Mouse (Mus musculus) thymus, postnatal 25 days (tissue): ENCODE results near the gene Ipmk.

Experiments
- DNase-seq: peaks from one replicate; pipeline ENCODE4 v3.0.0; 2022

Ipmk gene

DNA sequence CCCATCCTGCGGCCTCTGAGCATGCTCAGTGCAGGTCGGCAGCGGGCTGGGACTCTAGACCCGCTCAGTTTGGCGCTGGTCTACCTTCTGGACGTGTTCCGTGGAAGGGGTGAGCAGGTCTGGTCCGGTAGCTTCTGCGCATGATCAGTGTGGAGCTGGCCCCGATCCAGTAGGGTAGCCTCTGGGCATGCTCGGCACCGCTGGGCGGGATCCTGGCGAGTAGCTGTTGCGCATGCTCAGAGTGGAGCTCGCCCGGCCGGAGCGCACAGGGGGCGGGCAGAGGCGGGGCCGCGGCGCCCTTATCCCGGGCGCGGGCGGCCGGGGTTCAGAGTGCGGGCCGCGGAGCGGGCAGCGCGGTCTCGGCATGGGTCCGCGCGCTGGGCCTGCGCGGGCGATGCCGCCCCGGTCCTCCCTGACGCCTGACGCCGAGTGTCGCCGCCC, at the start of gene Ipmk:
Gene Ipmk (plus strand): TSS at position 255 of the 441 bp plus-strand sequence.
- DNase-seq, result peak; percentile 95

DNA sequence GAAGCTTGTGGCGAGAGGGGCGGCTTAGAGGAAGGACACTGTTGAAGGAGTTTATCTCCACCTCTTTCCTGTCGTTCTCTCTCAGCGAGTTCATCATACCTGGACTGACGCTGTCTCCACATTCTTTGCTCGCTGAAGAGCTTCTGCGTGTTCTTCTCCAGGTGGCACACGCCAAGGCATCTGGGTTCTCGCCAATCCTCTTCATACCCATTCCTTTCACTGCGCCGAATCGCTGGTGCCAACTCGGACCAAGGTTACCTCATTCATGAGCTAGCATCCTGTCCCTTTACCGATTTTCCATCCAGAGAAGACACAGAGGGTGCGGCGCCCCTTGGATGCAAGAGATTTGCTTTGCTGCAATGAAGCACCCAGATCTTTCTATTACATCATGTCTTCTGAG, 47.4 kb upstream of the Ipmk start:
- peak; percentile 36 for DNase-seq

DNA sequence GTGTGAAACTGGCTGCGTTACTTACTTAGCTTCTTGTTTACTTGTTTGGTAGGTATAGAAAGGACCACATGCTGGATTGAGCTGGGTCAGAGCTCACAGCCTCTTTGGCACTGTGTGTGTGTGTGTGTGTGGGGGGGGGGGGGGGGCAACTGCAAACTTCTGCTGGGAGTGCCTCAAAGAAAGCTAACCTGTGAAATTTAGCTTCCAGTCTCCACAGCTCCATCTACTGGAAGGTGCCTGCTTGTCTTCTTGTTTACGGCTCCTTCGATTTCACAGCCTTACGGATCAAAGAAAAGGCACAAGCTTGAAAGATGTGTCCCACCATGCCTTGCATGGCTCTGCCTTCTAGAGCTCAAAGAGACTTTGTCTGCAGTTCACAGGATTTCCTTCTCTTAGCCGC, 45.1 kb upstream of the Ipmk start:
- peak; percentile 63 for DNase-seq

DNA sequence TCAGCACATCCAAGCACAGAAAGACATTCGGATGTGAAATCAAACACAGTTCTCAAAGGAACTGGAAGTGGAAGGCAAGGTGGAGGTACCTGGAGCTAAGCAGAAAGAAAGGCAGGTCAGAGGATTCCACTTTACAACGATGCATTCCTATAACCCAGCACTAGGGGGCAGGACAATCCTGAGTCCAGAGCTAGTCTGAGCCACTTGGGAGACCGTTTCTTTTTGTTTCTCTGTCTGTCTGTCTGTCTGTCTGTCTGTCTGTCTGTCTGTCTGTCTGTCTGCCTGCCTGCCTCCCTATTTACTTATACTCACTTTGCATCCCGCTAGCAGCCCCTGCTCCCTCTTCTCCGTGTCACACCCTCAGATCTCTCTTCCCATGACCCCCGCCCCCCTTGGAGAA, 41.4 kb upstream of the Ipmk start:
- peak; percentile 64 for DNase-seq

DNA sequence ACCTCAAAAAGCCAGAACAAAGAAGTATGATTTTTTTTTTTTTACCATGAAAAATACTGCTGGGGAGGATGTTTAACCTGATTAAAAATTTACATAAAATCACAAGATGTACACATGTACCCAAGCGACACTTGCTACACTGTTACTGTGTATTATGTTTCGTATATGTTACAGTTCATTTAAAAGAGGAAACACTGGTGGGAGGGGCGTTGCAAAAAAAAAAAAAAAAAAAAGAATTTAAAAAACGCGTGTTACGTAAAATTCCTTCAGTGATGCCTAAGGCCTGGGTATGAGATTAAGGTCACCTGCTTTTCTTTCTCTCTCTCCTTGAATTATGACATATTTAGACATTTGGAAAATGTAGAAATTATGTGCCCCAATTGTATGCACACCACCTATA, 40.8 kb upstream of the Ipmk start:
- DNase-seq, result no peak

DNA sequence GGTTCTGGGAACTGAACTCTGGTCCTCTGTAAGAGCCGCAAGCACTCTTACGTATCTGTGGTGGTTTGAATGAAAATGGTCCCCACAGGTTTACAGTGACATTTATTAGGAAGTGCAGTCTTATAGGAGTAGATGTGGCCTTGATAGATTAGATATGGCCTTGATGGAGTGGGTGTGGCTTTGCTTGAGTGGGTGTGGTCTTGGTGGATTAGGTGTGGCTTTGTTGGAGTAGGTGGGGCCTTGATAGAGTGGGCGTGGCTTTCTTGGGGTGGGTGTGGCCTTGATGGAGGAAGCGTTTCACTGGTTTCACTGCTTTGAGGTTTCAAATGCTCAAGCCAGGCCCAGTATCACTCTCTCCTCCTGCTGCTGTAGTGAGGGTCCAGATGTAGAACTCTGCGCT, 39.4 kb upstream of the Ipmk start:
- DNase-seq, result no peak

DNA sequence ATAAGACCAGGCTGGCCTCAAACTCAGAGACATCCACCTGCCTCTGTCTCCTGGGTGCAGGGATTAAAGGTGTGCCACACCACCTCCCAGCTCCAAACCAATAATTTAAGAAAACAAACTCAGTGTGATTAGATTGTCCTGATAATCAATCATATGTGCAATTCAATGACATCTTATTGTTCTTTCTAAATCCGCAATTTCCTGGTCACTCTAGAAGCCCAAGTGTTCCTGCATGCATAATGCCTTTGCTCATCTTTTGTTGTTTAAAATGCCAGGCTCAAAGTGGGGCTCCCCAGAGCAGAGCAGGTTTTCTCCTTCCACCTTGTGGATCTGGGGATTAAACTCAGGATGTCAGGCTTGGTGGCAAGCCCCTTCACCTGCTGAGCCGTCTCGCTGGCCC, 37.3 kb upstream of the Ipmk start:
- no peak for DNase-seq

DNA sequence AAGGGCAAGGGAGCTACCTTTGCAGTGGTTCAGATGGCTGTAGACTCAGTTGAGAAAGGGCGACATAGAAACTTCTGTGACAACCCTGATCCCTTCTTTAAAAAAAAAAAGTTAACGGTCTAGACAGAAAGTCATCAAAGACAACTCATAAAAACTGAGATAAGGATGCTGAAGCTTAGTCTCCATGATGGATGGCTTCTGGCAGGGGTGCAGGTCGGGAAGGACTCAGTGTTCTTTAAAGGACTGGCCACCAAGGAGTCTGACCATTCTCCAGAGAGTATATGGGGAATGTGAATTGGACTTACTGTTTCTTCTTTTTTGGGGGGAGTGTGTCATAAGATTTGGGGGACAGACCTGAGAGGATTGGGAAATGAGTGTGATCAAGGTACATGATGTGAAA, 33.0 kb upstream of the Ipmk start:
- DNase-seq, result no peak

DNA sequence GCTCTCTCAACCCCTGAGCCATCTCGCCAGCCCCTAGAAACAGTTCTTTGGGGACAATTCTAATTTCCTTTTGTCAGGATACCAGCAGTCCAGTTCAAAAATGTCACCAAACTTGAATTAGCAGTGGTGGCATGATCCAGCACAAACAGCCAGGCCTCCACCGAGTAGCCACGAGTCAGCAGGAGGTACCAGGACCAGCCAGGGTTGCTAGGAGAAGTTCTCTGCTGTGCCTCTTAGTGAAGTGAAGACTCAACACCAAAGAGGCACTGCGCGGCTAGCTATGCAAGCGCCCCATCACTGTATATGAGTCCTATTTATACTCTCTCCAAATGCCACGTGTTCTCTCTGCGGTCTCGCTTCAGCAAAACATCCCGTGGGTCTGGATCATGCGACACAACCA, 31.5 kb upstream of the Ipmk start:
- no peak for DNase-seq

DNA sequence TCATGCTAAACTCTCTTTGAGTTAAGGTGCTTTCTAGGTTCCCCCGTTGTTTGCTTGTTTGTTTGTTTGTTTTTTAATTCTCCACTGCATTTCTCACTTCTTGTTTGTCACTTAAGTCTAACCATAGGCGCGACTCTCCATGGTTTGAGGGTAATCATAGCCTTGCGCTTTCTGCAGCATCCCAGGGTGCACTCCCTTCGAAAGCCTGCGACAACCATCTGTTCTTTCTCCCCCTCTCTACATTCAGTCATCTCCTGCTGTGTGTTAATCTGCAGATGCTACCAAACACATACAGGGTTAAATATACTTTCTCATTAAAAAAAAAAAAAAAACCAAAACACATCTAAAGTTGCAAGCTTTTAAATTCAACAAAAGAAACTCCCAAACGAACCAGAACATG, 31.1 kb upstream of the Ipmk start:
- no peak for DNase-seq

DNA sequence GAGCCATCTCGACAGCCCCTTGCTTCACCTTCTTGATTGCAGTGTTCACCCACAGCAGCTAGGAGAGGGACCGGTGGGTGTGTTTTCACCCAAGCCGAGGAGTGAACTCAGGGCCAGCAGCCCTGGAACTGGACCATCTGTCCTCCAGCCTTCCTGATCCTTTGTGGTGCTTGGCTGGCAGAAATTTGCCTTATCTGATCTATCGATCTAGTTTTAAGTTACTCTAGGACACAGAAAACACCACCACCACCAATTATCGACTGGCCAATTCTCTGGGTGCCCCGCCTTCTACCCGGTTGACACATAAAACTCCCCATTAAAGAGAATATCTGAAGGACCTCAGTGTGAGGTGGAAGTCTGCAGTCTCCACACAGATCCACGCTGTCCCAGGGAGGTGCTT, 23.9 kb upstream of the Ipmk start:
- DNase-seq, result no peak

DNA sequence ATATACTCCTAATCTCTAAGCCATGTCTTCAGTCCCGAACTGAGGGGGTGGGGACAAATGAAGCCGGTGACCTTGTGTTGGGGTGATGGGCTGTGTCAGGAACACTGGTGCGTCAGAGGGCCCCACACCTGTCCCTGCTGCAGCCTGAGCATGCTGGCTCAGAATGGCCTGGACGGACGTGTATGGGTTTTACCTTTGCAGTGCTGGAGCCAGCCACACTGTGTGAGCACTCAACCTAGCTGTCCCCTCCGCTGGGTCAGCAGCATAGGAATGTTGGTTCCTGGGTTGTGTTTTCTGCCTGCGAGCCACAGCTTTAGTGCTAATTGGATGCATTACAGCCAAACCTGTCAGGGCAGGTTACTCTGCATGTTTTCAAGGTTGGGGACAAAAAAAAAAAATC, 21.4 kb upstream of the Ipmk start:
- DNase-seq, result no peak

DNA sequence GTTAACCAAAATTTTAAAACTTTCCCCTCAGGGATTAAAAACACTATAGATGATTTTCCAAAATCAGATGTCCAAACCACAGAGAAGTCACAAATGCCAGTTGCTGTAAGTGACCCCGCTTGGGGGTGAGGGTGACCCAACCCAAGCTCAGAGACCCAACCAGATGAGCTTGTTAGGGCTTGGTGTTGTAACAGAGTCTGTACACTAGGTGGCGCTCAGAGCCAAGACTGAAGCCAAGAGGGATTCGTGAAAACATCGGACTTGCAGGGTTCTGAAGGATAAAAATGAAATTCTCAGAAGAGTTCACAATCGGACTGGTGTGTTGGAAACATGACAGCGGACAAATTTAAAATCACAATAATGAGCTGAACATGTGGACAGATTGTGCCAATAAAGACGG, 20.8 kb upstream of the Ipmk start:
- peak; percentile 72 for DNase-seq

DNA sequence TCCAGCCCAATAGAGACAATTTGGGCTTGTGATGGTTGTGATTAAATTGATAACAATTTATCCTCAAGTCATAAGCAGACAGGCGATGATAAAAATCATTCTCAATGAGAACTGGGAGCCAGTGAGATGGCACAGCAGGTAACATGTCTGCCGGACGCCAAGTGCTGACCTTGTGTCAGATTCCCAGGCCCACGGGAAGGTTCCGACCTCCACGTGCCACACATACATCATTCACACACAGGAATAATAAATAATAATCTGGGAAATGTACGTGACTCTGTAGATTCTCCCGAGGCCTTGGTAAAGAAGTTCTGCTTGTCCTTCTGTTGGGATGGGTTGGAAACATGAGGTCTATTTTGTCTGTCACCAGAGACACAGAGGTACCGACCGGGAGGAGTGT, 20.2 kb upstream of the Ipmk start:
- no peak for DNase-seq

DNA sequence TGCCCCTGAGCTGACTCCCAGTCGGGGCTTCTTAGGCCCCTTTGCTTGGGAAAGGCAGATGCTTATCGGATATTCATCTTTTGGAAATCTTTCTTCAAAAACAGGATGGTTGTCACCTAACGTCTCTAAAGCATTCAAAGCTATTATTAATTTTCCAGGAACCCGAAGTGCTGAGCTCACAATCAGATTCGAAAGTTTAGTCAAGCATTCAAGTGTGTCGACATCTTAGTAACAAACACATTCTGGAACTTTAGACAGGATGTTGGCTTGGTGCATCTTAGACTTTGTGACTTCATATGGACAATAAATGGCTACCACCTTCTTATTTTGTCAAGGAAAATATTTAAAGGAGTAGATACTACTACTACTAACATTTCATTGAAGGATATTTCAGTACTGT, 19.2 kb upstream of the Ipmk start:
- DNase-seq, result no peak

DNA sequence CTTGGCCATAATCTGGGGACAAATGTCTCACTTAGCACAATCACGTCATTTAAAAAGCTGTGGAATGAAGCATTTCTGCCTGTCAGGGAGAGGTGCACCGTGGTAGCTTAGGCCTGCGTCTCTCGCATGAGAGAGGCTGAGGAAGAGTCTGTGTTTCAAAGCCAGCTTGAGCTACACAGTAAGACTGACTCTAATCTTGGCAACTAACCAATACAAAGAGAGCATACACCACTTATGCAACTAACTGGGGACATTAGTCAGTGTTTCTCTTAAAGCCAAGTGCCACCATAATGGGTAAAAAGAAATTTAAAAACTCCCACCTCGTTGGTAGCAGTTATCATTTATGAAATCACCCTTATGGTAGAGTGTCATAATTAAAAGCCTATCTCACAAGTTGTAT, 18.7 kb upstream of the Ipmk start:
- no peak for DNase-seq

DNA sequence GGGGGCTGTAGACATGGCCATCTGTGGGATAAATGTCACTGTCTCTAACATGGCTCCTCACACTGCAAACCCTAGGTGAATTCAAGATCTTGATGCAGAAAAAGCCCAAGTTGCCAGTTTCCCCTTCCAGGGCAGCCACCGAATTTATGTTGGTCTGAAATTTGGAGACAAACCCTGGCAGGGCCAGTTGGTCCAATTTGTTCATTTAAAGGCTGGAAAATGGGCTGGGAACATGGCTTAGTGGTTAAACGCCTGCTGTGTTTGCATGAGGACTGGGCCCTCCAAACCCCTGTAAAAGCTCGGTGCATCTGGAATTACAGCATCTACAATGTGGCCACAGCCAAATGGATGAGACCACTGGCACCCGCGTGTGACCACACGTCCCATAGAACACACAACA, 18.3 kb upstream of the Ipmk start:
- no peak for DNase-seq

DNA sequence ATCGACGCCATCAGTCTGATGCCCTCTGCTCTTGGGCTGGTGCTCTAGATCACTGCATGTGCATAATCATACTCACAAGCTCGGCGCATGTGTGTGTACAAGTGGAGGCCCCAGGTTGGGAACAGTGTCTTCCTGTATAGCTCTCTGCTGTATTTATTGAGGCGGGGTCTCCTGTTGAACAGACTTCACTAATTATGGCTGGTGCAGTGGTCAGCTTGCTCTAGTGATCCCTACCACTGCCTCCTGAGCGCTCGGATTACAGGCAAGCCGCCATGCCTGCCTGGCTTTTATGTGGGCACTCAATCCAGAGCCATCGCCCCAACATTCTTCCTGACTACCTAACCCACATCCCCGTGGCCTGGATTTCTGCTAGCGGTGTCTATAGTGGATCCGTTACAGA, 17.5 kb upstream of the Ipmk start:
- DNase-seq, result no peak

DNA sequence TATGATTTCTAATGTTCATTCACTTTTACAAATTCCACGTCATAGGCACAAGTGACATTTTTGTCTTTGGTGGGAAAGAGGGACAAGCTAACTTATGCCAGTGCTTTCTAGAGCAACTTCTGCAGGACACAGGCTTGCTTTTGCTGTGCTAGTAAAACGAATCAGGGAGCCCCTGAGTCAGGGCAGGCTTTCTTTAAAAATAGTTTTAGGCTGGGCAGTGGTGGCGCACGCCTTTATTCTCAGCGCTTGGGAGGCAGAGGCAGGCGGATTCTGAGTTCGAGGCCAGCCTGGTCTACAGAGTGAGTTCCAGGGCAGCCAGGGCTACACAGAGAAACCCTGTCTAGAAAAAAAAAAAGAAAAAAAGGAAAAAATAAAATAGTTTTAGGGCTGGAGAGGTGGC, 15.7 kb upstream of the Ipmk start:
- DNase-seq, result no peak

DNA sequence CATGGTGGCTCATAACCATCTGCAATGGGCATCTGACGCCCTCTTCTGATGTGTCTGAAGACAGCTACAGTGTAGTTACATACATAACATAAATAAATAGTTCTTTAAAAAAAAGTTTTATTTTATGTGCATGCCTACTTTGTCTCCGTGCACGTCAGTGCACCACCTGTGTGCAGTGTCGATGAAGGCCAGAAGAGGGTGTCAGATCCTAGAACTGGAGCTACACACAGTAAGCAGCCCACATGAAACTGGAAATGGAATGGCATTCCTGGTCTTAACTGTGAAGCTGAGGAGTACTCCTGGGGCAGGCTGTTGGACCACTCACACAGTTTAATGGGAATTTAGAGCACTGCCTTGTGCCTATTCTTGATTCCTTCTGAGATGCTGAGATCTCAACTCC, 15.2 kb upstream of the Ipmk start:
- DNase-seq, result no peak

DNA sequence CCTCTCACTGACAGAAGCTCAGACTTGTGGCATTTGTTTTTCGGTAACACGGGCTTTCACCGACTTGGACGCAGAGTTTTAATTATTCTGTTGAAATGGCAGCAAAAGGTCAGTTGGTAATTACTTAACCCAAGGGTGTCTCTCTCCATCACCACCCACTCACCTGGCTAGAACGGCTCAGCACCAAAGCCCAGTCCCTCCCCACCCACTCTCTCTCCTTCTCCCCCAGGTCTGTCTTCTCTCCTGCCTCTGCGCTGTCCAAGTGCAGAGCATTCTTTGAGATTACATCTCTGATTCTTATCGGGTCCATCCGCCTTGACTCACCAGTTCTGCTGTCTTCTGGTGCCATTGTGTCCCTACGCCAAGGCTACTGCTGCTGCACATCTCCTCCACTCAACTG, 14.7 kb upstream of the Ipmk start:
- DNase-seq, result no peak

DNA sequence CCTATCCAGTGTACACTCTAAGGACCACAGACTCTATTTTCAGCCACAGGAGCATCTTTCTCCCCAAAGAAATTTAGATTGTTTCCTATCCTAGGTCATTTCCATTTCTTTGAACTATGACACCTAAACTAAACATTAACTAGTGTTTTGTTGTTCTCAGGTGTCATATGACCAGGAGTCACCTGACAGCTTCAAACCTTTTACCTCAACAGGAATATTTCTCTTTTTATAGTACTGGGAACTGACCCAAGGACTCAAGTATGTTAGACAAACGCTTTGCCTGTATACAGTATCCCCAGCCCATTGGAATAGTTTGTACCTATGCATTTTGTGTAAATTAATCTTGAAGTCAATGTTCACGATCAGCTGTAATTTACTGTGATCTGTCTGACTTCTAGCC, 9.8 kb upstream of the Ipmk start:
- no peak for DNase-seq

DNA sequence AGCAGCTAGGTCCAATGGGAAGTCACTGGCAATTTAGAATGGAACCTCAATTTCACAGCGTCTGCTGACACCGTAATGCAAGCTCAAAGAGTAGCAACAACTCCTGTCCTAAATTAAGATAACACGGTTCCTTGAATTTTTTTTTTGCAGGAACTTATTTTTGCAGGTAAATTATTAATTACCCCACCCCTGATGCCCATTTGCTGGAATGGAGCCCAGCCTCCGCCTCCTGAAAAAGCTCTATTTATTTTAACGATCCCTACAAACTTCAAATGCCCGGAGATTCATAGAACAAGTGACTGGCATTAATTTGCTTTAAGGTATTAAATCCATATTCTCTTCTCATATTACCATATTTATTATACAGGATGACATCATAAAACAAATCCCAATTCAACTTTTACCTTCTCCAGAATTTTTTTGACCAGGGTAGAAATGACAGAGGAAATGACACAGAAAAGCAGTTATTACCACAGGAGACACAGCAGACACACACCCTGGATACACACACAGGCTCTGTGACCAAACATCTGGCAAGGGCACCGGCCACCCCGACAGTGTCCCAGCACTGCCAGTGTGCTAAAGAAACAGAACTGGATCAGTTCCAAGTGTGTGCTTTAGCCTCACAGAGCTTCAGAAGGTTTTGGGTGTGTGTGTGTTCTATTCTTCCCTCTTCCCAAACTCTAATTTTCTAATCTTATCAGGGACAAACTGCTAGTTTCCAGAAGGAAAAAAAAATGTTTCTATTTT, 9.2 kb upstream of the Ipmk start:
- DNase-seq, result no peak

DNA sequence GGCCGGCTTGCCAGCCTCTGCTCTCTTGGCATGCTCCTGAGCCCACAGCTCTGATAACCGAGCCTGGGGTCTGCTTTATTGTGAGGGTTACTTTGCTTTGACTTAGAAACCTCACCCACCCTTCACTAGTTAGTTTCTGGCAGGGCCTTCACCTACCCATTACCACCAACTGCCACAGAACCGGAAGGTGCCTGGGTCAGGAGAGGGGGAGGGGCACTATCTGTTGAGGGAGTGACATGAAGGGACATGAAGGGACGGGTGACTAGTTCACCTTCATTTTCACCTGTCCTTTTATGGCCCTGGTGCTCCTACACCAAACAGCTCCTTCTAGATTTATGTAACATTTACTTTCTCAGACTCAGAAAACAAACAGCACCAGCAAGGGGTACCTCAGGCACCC, 8.1 kb upstream of the Ipmk start:
- no peak for DNase-seq

DNA sequence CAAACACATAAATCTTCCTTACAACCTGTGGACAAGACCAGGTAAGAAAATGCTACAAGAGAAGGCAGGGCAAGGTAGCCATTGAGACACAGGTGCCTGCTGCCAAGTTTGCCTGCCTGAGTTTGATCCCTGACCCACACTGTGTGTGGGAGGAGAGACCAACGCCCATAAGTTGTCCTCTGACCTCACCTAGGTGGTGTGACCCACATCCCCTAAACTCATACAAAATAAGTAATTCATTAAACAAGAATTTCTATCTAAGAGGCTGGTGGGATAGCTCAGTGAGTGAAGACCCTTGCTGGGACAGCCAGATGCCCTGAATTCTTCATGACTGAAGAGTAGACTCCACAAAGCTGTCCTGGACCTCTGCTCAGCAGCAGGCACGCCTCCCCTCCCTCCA, 7.4 kb upstream of the Ipmk start:
- no peak for DNase-seq

DNA sequence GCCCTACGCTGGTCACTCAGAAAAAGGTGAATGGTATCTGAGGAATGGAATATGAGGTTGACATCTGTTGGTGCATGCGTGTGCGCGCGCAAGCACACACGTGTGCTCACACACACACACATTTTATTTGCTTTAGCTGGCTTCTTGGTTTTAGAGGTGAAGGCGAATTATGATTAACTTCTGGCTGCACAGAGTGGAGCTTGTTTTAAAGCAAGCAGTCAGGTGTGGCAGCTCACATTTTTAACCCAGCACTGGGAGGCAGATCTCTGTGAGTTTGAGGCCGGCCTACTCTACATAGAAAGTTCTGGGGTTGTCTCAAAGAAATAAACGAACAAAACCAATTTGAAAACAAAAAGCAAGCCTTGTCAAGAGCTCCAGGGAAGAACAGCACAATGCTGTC, 6.3 kb upstream of the Ipmk start:
- DNase-seq, result no peak
